Mouse (Mus musculus): ENCODE measurements at regions not wholly inside any gene's neighbourhood (a gene's known extent, or its start where the extent isn't known, plus 50 kb on each side); places are given as distances from the start of the nearest gene placed in this dataset.
A peak's percentile ranks its signal among the peaks of the same experiment; 100 is the strongest.

- DNase-seq: no peak
Observed at GRCm38 (mm10) chr17:16101548-16101947, 270.7 kb upstream of the Rgmb start.

- DNase-seq: no peak
Observed at GRCm38 (mm10) chr17:16092952-16093351, 262.1 kb upstream of the Rgmb start.

DNA sequence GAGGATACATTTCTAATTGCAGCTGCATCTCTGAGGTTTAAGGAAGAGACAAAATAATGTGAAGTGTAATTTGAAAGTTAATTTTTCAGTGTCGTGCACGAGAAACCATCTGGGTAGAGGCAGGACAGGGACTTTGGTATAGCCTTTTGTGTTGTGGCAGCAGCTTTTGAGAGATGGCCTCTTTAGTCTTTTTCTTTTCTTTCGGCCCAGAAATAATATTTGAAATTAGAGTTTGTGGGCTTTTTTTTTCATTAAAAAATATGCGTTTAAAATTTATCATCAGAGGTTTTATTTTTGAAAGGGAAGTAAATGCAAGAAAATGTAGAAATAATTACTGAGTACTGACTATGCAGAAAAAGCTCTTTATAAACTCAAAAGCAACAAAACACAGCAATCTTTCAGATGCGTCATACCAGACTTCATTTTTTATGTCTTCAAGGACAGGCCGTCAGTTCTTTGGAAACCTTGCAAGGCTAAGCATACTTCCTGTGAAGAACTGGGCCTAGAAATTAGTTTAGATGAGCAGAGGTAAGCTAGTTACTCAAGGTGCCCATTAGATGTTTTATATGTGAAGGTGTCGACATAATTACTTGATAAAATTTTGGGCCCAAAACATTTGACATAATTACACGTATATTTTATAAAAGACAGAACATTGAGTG is 258.9 kb upstream of the Rgmb start:
- DNase-seq: no peak

- peak; percentile 42 for DNase-seq
Observed at GRCm38 (mm10) chr17:16088879-16089618, 258.2 kb upstream of the Rgmb start.

GRCm38 (mm10) chr17:16087046-16087445 is 256.2 kb upstream of the Rgmb start:
- DNase-seq: no peak

- DNase-seq: peak; percentile 3
Observed at GRCm38 (mm10) chr17:16082842-16083241, 252.0 kb upstream of the Rgmb start.

DNA sequence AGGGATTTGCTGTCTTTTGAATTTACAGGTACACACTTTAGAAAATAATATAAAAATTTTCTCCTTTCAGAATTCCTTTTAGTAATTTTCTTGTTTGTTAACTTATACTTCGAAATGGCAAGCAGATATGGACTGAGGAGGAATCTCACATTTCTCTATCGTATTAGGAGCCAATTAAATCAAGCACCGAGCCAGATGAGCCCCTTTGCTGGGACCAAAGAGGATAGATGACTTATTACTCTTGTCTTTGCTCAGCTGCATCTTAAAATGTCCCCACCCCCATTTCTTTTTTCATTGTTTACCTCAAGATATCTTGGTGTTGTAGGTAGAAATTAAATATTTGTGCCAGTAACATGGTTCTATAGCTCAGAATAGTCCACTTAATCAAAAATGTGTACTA is 247.7 kb upstream of the Rgmb start:
- DNase-seq: no peak

DNA sequence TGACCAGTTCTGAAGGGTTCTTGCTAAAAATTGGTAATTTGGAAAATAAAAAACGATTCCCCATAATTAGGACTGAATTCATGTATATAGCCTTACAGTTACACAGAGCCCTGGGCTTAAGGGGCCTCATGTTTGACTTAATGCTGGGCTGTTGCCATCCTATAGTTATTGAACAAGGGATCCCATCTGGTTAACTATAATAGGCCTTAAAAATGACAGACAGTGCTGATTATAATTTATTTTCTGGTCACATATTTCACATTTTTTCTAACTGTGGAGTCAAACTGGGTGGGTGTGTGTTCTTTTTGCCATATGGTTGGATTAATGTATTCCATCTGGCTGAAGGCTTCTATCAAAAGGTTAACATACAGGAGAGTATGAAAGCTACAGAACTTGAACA is 238.5 kb upstream of the Rgmb start:
- no peak for DNase-seq

DNA sequence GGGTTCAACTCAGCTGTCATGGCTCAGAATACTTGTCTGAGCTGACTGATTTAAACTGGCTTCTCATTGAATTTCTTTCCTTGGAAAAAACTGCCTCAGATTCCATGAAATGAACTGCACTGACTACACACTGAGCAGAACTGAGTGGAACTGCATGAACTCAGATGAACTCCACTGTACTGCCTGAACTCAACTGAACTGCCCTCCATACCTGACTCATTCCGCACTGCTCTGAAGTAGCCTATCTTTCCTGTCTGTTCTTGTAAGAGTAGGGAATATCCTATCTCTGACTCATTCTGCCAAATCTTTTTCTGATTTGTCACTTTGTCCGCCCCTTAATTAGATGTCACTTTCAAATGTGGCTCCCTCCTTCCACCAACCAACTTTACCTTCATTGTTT is 237.0 kb upstream of the Rgmb start:
- no peak for DNase-seq

DNA sequence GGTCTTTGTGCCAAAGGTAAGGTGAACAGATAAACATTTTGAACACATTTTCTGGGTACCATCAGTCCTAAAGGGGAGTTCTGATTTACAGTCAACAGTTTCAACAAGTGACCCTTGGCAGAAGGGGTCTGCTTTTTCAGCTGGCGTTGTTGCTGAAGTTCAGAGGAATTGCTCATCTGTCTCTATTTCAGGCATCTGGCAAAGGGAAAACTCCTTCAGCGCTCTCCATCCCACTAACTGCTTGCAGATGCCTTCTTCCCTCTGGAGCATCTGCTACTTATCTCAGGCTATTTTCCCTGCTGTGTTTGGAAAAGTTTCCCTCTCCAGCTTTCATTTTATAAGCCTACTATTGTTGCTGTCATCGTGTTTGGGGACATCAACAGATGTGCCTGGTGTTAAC is 223.6 kb upstream of the Rgmb start:
- no peak for DNase-seq

DNA sequence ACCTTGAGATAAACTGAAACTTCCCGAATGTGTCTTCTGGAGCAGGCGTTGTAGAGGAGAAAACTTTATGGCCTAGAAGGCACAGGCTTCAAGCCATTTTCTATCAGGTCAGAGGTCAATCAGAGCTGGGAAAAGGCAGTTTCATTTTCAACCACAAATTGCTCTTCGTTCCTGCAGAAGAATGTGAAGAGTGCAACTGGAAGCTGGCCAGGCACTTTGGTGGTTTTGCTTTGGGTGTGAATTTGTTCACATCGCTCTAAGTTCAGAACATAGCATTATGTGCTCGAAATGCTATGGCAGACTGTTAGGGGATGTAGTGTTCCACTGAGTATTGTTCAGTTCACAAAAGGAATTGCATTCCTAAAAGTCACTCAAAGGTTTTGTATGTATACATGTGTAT is 220.9 kb upstream of the Rgmb start:
- no peak for DNase-seq

DNA sequence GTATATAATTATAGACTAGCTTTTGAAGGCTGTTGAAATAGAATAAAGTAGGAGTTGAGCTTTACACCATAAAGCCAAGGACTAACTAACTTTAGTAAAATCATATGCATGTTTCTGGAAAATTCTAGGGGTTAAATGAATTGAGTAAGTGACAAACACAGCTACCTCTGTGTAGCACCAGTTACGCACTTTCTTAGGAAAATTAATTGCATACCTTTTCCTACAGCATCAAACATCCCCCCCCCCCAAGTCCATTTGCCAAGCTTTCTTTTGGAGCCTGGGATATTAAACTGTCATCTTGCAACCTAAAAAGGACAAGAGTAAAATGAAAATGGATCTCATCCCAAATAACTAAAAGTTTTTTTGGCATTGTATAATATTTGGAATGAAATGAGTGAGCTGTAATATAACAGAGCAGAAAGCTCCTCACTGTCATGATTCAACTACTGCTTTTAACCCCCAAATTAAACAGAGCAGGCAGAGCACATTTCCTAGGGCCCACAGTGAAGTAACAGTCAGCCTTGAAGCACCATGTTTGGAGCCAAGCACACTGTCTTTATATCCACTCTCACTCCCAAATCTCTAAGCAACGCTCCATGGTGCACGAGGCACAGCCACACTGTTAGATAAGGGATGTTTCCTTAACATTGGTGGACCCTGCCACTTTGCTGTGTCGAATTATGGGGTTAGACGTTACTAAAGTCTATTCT is 210.9 kb upstream of the Rgmb start:
- DNase-seq: no peak

DNA sequence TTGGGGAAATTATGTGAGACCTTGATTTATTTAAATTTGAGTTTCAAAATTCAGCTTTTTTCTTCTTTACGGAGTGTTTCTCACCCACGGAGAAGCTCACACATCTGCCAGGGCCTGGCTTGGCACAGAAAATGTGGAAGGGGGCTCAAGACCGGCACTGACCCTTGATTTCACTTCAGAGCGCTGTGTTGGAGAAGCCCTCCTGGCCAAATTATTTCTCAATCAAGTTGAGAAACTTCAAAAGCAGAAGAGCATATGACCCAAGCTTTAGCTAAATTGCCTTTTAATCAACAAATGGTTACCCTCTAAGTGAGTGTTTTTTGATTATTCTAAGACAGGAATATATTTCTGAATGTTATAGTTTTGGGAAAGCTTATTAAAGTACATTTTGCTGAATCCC is 197.2 kb upstream of the Rgmb start:
- DNase-seq: no peak

DNA sequence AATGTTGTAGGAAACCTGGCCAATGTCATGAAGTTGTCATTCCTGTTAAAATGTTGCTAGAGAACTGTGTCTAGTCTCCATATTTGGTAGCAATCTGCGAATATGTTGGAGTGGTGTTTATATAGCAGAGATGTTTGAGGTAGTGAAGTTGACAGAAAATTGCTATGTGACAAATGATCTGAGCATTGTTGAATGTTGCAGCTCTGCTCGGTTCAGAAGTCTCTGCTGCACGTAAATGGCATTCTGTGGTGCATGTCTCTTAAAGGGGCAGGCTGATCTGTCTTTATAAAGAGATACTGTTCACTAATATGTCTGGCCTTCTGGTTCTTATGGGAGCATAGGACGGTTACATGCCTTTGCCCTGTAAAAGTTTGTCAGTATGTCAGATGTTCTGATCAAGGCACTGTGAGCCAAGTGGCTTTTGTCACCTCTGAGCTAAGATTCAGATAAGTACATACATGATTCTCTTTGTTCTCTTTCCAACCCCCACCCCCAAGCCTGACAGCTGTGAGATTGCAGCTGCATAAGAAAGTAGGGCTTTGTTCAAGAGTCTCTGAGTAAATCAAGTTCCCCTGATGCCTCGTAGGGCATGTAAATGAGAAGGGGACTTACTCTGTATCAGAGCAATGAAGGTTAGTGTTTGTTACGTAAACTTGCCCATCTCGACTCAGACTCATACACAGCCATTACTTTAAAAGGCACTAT is 174.2 kb upstream of the Rgmb start:
- DNase-seq: peak; percentile 15

- no peak for DNase-seq
Observed at GRCm38 (mm10) chr17:16004002-16004401, 173.2 kb upstream of the Rgmb start.

- DNase-seq: no peak
Observed at GRCm38 (mm10) chr17:15998771-15999170, 167.9 kb upstream of the Rgmb start.

DNA sequence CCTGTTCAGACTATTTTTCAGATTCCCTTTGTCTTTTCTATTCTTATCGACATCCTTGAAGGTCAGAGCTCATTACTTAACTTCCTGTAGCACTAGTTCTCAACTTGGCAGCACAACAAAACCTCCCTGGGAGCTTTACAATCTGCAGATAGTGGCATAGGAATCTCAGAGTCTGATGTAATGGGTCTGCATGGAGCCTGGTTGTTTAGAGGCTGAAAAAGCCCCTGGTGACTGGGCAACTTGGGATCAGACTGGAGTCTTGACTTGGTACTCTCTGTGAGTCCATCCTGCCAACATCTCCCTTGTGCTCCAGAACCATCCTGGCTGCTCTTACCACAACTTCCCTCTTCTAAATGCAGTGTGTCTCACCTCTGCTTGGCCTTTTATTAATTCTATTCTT is 166.4 kb upstream of the Rgmb start:
- no peak for DNase-seq

GRCm38 (mm10) chr17:15995493-15995892 is 164.7 kb upstream of the Rgmb start:
- no peak for DNase-seq

- DNase-seq: peak; percentile 84
Observed at GRCm38 (mm10) chr17:15993361-15994287, 162.8 kb upstream of the Rgmb start.

- DNase-seq: no peak
Observed at GRCm38 (mm10) chr17:15991916-15992315, 161.1 kb upstream of the Rgmb start.

DNA sequence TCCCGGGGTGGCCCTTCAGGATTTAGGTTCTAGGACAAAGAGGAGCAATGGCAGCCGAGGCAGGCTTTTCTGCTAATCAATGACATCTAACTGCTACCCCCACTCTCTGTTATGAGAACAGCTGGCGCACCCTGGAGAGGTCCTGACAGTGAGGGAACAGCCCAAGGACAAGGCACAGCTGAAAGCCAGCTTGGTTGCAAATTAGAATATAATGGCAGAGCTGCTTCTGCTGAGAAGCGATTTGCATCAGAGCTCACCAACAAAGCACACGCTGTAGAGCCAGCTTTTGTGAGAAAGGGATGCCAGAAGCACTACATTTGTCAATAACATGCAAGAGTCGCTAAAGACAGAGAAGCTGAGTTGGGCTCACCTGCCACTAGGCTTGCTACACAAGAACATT is 159.5 kb upstream of the Rgmb start:
- peak; percentile 55 for DNase-seq

DNA sequence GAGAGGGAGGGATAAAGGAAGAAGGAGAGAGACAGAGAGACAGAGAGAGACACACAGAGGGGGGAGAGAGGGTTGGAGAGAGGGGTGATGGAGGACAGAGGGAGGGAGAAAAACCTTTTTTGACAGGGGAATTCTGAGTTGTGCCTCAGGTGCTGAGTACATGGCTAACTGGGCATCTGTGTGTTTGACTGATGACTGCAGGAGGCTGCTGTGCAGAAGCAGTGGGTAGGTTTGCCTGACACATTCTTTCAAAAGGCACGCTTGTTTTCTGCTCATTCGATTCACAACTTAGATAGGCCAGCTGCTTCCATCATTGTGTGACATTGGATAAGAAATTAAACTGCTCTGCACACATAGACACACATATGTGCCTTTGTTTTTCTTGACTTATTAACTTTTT is 150.7 kb upstream of the Rgmb start:
- no peak for DNase-seq

Measured in retina, postnatal 1 day (tissue).